Mouse (Mus musculus): Measurements from ENCODE around the gene Xylt2. TPM values are rescaled to one million over a fixed set of nuclear protein-coding genes. Genes with fewer than 3 reads are reported as not detected.
"Not testable (repeated sequence)": the region's sequence is repeated elsewhere in the genome, so short reads cannot be mapped to it uniquely, and the experiment has no call there.

Xylt2 gene
- polyA plus RNA-seq, 1 experiment from 2014 or later, result 11.6 TPM

DNA sequence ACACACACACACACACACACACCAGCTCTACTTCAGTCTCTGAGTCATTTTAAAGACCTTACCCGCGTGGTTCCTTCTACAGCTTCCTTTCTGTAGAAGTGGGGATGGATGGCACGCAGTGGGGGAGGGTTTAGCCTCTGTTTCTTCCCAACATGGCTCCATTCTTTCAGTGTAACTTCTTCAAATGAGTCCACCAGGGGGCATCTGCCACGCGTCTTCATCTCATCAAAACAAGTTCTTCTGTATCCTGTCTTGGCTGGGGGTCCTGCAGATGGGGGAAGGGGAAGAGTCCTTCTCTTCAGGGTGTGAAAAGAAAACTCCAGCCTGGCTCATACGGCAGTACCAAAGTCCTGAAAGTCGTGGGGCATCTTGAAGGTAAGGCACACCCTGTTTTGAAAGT is 26.7 kb upstream of the Xylt2 start:
- H3K36me3 ChIP-seq (ENCODE audit: control insufficient read depth, insufficient read depth, low read length), result no peaks in the 10 kb centered on the region
- no peak overlapping the region for H3K4me3 ChIP-seq (ENCODE audit: low read depth, low read length)
- H3K9me3 ChIP-seq (ENCODE audit: control insufficient read depth, low read length), result no peaks in the 10 kb centered on the region
- 0 out of 2 replicates have a peak, but pooled peaks cover 4% of the 10 kb centered on the region for H3K4me1 ChIP-seq (ENCODE audit: control insufficient read depth, insufficient read depth, low read length)
- no peak overlapping the region for H3K4me2 ChIP-seq (ENCODE audit: low read depth, low read length)
- WGBS, result 53% methylated on average over 7 of the region's 7 CpGs
- ATAC-seq (ENCODE audit: low read depth), result no peak
- H3K9ac ChIP-seq (replicated peaks; ENCODE audit: low read depth, low read length), result no peak overlapping the region
- H3K27ac ChIP-seq (ENCODE audit: low read depth, low read length), result no peak overlapping the region
- H3K27me3 ChIP-seq (ENCODE audit: control insufficient read depth, insufficient read depth, low read length), result no peaks in the 10 kb centered on the region

DNA sequence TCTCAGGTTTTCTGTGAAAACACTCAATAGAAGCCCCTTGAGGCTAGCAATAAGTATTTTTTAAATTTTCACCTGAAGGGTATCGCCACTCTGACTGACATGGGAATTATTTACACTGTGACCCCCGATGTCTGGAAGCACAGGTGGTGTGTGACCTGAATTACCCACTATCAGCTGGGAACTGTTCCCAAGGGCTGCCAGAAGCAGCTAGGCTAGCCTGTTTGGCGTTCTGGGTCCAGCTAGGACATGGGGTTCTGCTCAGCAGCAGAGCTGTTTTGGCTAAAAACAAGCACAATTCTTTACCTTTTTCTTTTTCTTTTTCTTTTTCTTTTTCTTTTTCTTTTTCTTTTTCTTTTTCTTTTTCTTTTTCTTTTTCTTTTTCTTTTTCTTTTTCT is 24.9 kb upstream of the Xylt2 start:
- H3K4me2 ChIP-seq (ENCODE audit: low read depth, low read length), result no peak overlapping the region
- no peak overlapping the region for H3K4me3 ChIP-seq (ENCODE audit: low read depth, low read length)
- no peak overlapping the region for H3K27ac ChIP-seq (ENCODE audit: low read depth, low read length)

DNA sequence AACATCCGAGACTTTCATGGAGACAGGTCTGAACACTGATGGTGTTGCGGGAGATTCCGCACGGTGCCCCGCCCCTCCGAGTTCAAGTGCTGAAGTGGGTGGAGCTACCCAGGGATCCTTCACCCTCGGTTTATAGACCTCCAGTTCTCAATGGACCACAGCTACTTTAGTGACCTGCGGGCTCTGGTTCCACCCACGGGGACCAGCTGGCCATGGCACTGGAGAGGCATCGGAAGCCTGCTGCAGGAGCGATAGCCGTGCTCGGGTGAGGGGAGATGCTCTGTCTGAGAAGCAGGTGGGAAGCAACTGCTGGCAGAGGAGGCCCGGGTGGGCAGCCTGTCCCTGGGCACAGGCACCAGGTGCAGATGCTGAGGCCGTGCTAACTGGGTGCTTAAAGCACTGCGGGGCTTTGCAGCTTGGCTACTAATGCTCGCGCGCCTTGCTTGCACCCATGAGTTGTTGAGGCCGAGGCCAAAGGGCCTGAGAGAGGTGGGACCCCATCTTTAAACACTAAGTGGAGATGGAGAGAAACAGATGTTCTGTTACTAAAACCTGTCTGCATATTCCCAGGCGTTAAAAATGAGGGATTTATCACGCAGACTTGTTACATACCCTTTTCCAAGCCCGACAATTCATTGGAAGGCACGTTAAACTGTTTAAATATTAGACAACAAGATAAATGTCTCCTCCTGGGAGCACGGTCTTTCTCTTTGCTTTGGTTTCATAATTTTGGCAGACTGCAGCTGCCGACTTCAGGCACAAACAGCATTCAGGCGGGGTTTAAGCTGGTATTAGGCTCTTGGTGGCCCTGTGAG is 24.3 kb upstream of the Xylt2 start:
- H3K36me3 ChIP-seq (ENCODE audit: control insufficient read depth, insufficient read depth, low read length), result no peaks in the 10 kb centered on the region
- H3K27ac ChIP-seq (ENCODE audit: low read depth, low read length), result no peak overlapping the region
- 46% methylated on average over 27 of the region's 27 CpGs for WGBS
- no peaks in the 10 kb centered on the region for H3K9me3 ChIP-seq (ENCODE audit: control insufficient read depth, low read length)
- ATAC-seq (ENCODE audit: low read depth), result no peak
- H3K27me3 ChIP-seq (ENCODE audit: control insufficient read depth, insufficient read depth, low read length), result no peaks in the 10 kb centered on the region
- 0 out of 2 replicates have a peak, but pooled peaks cover 4% of the 10 kb centered on the region for H3K4me1 ChIP-seq (ENCODE audit: control insufficient read depth, insufficient read depth, low read length)
- H3K4me2 ChIP-seq (ENCODE audit: low read depth, low read length), result peak overlapping the region; percentile 1; the same call in 1 of the 2 replicates
- no peak overlapping the region for H3K4me3 ChIP-seq (ENCODE audit: low read depth, low read length)
- no peak overlapping the region for H3K9ac ChIP-seq (replicated peaks; ENCODE audit: low read depth, low read length)

More for the DNA sequence above, 24.9 kb upstream of the Xylt2 start:
- Histone ChIP-seq H3K27me3 (ENCODE audit: control insufficient read depth, insufficient read depth, low read length) (no peaks in the 10 kb centered on the region), H3K4me1 (ENCODE audit: control insufficient read depth, insufficient read depth, low read length) (0 out of 2 replicates have a peak, but pooled peaks cover 4% of the 10 kb centered on the region), H3K9me3 (ENCODE audit: control insufficient read depth, low read length) (no peaks in the 10 kb centered on the region), H3K9ac (replicated peaks; ENCODE audit: low read depth, low read length) (no peak overlapping the region), H3K36me3 (ENCODE audit: control insufficient read depth, insufficient read depth, low read length) (no peaks in the 10 kb centered on the region)
- no peak for ATAC-seq (ENCODE audit: low read depth)
- 46% methylated on average over 3 of the region's 3 CpGs for WGBS

DNA sequence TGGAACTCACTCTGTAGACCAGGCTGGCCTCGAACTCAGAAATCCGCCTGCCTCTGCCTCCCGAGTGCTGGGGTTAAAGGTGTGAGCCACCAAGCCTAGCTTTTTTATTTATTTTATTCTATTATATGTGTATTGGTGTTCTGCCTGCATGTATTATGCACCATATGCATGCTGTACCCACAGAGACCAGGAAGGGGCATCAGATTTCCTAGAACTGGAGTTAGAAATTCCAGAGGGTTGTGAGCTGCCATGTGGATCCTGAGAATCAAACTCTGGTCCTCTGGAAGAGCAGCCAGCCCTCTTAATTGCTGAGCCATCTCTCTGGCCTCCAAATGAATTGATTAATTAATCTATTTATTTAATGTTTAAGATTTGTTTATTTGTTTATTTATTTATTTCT is 22.1 kb upstream of the Xylt2 start:
- H3K4me3 ChIP-seq (ENCODE audit: low read depth, low read length), result no peak overlapping the region
- no peaks in the 10 kb centered on the region for H3K9me3 ChIP-seq (ENCODE audit: control insufficient read depth, low read length)
- H3K27ac ChIP-seq (ENCODE audit: low read depth, low read length), result no peak overlapping the region
- H3K27me3 ChIP-seq (ENCODE audit: control insufficient read depth, insufficient read depth, low read length), result no peaks in the 10 kb centered on the region
- no peak for ATAC-seq (ENCODE audit: low read depth)
- H3K9ac ChIP-seq (replicated peaks; ENCODE audit: low read depth, low read length), result no peak overlapping the region
- 0 out of 2 replicates have a peak, but pooled peaks cover 4% of the 10 kb centered on the region for H3K4me1 ChIP-seq (ENCODE audit: control insufficient read depth, insufficient read depth, low read length)
- 100% methylated on average over 3 of the region's 3 CpGs for WGBS
- H3K36me3 ChIP-seq (ENCODE audit: control insufficient read depth, insufficient read depth, low read length), result no peaks in the 10 kb centered on the region
- H3K4me2 ChIP-seq (ENCODE audit: low read depth, low read length), result no peak overlapping the region

DNA sequence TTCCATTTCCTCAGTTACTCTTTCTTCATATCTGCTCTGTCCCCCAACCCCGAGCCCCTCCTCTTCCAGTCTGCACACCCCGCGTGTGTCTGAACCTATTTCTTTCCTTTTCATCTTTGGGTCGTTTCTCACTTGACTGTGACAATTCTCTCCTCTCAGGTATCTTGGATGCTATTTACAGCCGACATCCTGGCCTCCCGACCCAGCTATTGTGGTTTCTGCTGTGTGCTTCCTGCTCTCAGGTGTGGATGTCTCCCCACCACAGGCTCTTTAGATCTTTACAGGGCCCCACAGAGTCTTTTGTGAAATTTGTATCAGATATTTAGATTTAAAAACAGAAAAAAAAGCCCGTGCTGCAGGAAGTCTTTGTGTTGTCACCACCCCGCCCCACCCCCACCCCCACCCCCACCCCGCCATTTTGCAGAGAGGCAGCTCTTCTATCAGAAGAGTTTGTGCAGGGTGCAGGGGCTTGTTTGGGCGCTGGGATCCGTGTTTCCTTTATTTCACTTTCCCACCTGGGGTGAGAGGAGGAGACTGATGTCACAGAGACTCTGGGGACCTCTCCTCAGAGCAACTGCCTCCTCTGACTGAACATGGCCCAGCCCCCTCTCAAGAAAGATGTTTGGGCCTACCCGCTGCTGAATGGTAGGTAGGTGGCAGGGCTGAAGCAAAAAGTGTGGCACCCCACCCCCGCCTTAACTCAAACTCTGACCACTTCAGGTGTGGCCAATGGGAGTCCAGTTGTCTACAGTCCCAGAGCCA is 20.6 kb upstream of the Xylt2 start:
- no peaks in the 10 kb centered on the region for H3K36me3 ChIP-seq (ENCODE audit: control insufficient read depth, insufficient read depth, low read length)
- no peak overlapping the region for H3K4me3 ChIP-seq (ENCODE audit: low read depth, low read length)
- ATAC-seq (ENCODE audit: low read depth), result no peak
- H3K27ac ChIP-seq (ENCODE audit: low read depth, low read length), result no peak overlapping the region
- no peak overlapping the region for H3K9ac ChIP-seq (replicated peaks; ENCODE audit: low read depth, low read length)
- no peaks in the 10 kb centered on the region for H3K9me3 ChIP-seq (ENCODE audit: control insufficient read depth, low read length)
- 50% methylated on average over 13 of the region's 13 CpGs for WGBS
- H3K27me3 ChIP-seq (ENCODE audit: control insufficient read depth, insufficient read depth, low read length), result no peaks in the 10 kb centered on the region
- H3K4me2 ChIP-seq (ENCODE audit: low read depth, low read length), result no peak overlapping the region
- 0 out of 2 replicates have a peak, but pooled peaks cover 4% of the 10 kb centered on the region for H3K4me1 ChIP-seq (ENCODE audit: control insufficient read depth, insufficient read depth, low read length)

DNA sequence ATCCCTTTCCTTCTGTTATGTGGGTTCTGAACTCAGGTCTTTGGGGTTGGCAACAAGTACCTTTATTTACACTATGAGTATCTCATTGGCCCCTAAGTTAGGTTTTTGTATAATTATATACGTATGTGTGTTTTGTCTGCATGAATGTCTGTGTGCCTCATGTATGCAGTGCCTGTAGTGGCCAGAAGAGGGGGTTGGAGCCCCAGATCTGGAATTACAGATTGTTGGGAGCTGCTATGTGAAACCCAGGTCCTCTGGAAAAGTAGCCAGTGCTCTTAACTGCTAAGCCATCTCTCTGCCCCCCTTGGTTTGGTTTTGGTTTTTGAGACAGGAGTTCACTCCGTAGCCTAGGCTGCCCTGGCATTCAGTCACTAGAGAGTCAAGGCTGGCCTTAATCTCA is 19.8 kb upstream of the Xylt2 start:
- no peak overlapping the region for H3K27ac ChIP-seq (ENCODE audit: low read depth, low read length)
- 0 out of 2 replicates have a peak, but pooled peaks cover 4% of the 10 kb centered on the region for H3K4me1 ChIP-seq (ENCODE audit: control insufficient read depth, insufficient read depth, low read length)
- WGBS, result 91% methylated on average over 2 of the region's 2 CpGs
- H3K27me3 ChIP-seq (ENCODE audit: control insufficient read depth, insufficient read depth, low read length), result no peaks in the 10 kb centered on the region
- ATAC-seq (ENCODE audit: low read depth), result no peak
- H3K9ac ChIP-seq (replicated peaks; ENCODE audit: low read depth, low read length), result no peak overlapping the region
- no peaks in the 10 kb centered on the region for H3K9me3 ChIP-seq (ENCODE audit: control insufficient read depth, low read length)
- H3K4me2 ChIP-seq (ENCODE audit: low read depth, low read length), result no peak overlapping the region
- H3K36me3 ChIP-seq (ENCODE audit: control insufficient read depth, insufficient read depth, low read length), result no peaks in the 10 kb centered on the region
- H3K4me3 ChIP-seq (ENCODE audit: low read depth, low read length), result no peak overlapping the region

DNA sequence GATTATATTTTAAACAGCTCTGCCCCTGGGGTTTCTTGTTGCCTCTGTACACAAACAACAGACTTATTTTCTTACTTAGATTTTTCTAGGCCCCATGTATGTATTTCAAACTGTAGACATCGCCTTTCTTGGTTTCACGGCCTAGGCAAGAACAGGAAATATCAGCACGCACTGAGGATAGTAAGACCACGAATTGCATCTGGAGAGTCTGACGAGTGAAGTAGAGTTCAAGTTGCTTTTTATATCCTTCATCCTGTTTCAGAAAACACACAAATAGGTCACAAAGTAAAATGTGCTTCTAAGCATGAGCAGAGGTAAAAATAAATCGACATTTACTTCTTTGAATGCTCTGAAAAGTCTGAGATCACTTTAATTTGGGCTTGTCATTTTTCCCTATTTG is 18.2 kb upstream of the Xylt2 start:
- Histone ChIP-seq H3K9ac (replicated peaks; ENCODE audit: low read depth, low read length) (no peak overlapping the region), H3K36me3 (ENCODE audit: control insufficient read depth, insufficient read depth, low read length) (no peaks in the 10 kb centered on the region), H3K9me3 (ENCODE audit: control insufficient read depth, low read length) (no peaks in the 10 kb centered on the region), H3K4me1 (ENCODE audit: control insufficient read depth, insufficient read depth, low read length) (no peaks in the 10 kb centered on the region), H3K4me2 (ENCODE audit: low read depth, low read length) (no peak overlapping the region), H3K4me3 (ENCODE audit: low read depth, low read length) (no peak overlapping the region), H3K27ac (ENCODE audit: low read depth, low read length) (no peak overlapping the region), H3K27me3 (ENCODE audit: control insufficient read depth, insufficient read depth, low read length) (no peaks in the 10 kb centered on the region)
- 87% methylated on average over 6 of the region's 6 CpGs for WGBS
- ATAC-seq (ENCODE audit: low read depth), result no peak

DNA sequence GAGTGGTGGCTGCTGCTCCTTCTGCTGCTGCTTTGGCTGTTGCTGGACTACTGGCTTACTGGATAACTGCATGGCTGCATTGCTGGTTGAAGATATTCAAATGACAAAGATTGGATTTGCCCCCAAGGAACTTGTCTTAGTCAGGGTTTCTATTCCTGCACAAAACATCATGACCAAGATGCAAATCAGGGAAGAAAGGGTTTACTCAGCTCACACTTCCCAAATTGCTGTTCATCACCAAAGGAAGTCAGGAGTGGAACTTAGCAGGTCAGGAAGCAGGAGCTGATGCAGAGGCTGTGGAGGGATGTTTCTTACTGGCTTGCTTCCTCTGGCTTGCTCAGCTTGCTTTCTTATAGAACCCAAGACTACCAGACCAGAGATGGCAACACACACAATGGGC is 15.2 kb upstream of the Xylt2 start:
- H3K27ac ChIP-seq (ENCODE audit: low read depth, low read length); H3K27me3 ChIP-seq (ENCODE audit: control insufficient read depth, insufficient read depth, low read length); H3K9ac ChIP-seq (replicated peaks; ENCODE audit: low read depth, low read length); H3K4me3 ChIP-seq (ENCODE audit: low read depth, low read length); H3K36me3 ChIP-seq (ENCODE audit: control insufficient read depth, insufficient read depth, low read length); H3K4me2 ChIP-seq (ENCODE audit: low read depth, low read length); H3K4me1 ChIP-seq (ENCODE audit: control insufficient read depth, insufficient read depth, low read length); H3K9me3 ChIP-seq (ENCODE audit: control insufficient read depth, low read length); ATAC-seq (ENCODE audit: low read depth): not testable (repeated sequence)

DNA sequence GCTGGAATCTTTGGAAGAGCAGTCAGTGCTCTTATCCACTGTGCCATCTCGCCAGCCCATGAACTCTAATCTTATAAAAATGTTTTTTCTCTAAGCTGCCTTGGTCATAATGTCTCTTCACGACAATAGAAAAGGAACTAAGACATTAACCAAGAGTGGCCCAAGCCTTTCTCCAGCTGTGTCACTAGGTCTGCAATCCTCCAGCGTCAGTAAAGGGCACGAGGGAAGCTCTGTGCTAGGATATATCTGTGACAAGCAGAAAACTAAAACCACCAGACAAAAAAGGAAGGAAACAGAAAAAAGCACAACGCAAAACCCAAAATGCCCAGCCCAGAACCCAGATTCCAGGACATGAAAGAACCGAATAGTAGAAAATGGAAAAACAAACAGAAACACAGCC is 9.9 kb upstream of the Xylt2 start:
- no peak overlapping the region for H3K4me2 ChIP-seq (ENCODE audit: low read depth, low read length)
- H3K27me3 ChIP-seq (ENCODE audit: control insufficient read depth, insufficient read depth, low read length), result no peaks in the 10 kb centered on the region
- H3K27ac ChIP-seq (ENCODE audit: low read depth, low read length), result no peak overlapping the region
- 87% methylated on average over 6 of the region's 6 CpGs for WGBS
- no peaks in the 10 kb centered on the region for H3K36me3 ChIP-seq (ENCODE audit: control insufficient read depth, insufficient read depth, low read length)
- H3K9ac ChIP-seq (replicated peaks; ENCODE audit: low read depth, low read length), result no peak overlapping the region
- H3K4me3 ChIP-seq (ENCODE audit: low read depth, low read length), result no peak overlapping the region
- no peaks in the 10 kb centered on the region for H3K9me3 ChIP-seq (ENCODE audit: control insufficient read depth, low read length)
- no peak for ATAC-seq (ENCODE audit: low read depth)
- H3K4me1 ChIP-seq (ENCODE audit: control insufficient read depth, insufficient read depth, low read length), result no peaks in the 10 kb centered on the region
